Comparison of ENCODE assay signal across 17 mouse cellular contexts in genomic region chr13:110649378-110649777, GRCm38 (mm10).
"Had no signal": no experiment of that assay in that cellular context is flagged by ENCODE, and none has a peak within 500 bp of the region (broad histone marks: within the 10 kb centered on the region; RNA-seq: fewer than 3 reads in every experiment).

No protein-coding gene starts in this region.

- ATAC-seq: intestine, embryonic 16.5 days had no signal

- DNase-seq: kidney, adult 18-20 months; kidney, adult 9 months; kidney, postnatal 14 days; kidney, postnatal 4 days; liver, embryonic 13.5 days; lung, adult 2 months; lung, postnatal 14 days; lung, postnatal 4 days; right cerebral cortex, postnatal 25 days; spleen, adult 18-20 months; thymus, adult 18-20 months; thymus, postnatal 36 days had no signal

- H3K4me1 ChIP-seq: liver, embryonic 13.5 days; neural tube, embryonic 12.5 days; stomach, embryonic 15.5 days had no signal

- H3K36me3 ChIP-seq: liver, embryonic 13.5 days; neural tube, embryonic 12.5 days; neural tube, embryonic 15.5 days; stomach, embryonic 15.5 days had no signal

- H3K4me3 ChIP-seq: left cerebral cortex, adult 2 months; liver, embryonic 13.5 days; neural tube, embryonic 12.5 days; neural tube, embryonic 15.5 days; stomach, embryonic 15.5 days had no signal

- H3K27me3 ChIP-seq: liver, embryonic 13.5 days; neural tube, embryonic 12.5 days; neural tube, embryonic 15.5 days; stomach, embryonic 15.5 days had no signal

- H3K9me3 ChIP-seq: liver, embryonic 13.5 days; neural tube, embryonic 12.5 days; neural tube, embryonic 15.5 days; stomach, embryonic 15.5 days had no signal

- H3K27ac ChIP-seq: liver, embryonic 13.5 days; neural tube, embryonic 12.5 days; neural tube, embryonic 15.5 days; stomach, embryonic 15.5 days had no signal

- H3K9ac ChIP-seq: liver, embryonic 13.5 days; neural tube, embryonic 12.5 days; neural tube, embryonic 15.5 days; stomach, embryonic 15.5 days had no signal

- H3K4me2 ChIP-seq: liver, embryonic 13.5 days; neural tube, embryonic 12.5 days; neural tube, embryonic 15.5 days; stomach, embryonic 15.5 days had no signal
